Mouse (Mus musculus): Measurements from ENCODE around the gene Gm4869.
A peak's percentile ranks its signal among the peaks of the same experiment; 100 is the strongest.

The Gm4869 gene

DNA sequence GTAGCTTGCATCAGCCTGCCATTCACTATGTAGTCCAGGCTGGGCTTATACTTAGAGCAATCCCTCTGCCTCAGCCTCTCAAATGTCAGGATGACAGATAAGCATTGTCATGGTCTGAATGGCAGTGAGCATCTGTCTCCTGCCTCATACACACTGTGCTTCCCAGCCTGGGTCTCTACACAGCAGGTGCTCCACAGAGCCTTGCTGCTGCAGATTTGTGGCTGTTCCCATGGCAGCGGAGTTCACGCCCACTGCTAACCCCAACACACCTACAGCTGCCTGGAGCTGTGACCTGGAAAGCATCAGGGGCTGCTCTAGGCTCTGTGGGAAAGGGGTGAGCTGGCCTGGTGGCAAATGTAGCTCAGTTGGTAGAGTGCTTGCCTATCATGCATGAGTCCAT is 19.5 kb downstream of the Gm4869 start:
- DNase-seq (ENCODE audit: extremely low read depth, low read depth): no peak

DNA sequence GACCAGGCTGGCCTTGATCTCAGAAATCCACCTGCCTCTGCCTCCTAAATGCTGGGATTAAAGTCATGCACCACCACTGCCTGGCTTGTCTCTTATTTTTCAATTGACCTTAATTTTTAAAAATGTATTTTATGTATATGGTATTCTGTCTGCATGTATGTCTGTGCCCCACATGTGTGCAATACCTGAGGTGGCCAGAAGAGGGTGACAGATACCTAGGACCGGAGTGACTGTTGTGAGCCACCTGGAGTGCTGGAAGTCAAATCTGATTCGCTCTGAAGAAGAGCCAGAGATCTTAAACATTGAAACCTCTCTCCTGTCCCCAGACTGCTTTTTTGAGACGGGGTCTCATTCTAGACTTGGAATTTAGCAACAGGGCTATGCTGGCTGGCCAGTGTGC is 26.9 kb downstream of the Gm4869 start:
- peak; percentile 26 for DNase-seq (ENCODE audit: extremely low read depth, low read depth)

DNA sequence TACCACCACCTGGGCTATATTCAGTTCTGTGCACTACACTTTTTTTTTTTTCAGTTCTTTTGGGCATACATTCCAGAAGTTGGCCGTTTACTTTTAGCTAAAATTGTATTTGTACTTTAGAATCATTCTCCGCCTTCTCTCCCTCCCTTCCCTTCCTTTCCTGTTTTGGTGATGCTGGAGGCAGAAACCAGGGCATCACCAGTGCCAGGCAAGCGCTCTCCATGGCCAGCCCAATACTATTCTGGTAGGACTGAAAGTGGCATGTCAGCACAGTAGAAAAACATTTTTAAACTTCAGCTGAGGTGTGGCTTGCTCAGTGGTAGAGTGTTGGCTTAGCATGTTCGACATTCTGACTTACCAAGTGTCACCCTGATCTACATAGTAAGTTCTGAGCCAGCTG is 36.0 kb downstream of the Gm4869 start:
- DNase-seq (ENCODE audit: extremely low read depth, low read depth): no peak

DNA sequence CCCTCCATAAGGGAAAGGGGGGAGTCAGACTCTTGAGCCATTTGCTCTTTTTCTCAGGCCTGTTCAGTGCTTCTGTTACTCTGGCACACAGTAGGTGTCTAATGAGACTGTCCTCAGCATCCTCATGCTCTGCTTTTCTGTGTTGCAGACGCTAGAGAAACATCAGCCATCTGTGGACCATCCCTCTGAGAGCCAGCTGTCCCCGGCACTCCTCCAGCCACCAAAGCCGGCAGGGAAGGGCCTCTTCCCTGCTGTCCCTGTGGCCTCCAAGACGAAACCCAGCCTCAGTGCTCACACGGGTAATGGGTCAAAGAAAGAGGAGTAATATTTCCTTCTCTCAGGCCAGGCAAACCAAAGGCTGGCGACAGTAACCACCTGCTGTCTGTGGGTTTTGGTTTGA is 45.7 kb downstream of the Gm4869 start:
- DNase-seq (ENCODE audit: extremely low read depth, low read depth): no peak

DNA sequence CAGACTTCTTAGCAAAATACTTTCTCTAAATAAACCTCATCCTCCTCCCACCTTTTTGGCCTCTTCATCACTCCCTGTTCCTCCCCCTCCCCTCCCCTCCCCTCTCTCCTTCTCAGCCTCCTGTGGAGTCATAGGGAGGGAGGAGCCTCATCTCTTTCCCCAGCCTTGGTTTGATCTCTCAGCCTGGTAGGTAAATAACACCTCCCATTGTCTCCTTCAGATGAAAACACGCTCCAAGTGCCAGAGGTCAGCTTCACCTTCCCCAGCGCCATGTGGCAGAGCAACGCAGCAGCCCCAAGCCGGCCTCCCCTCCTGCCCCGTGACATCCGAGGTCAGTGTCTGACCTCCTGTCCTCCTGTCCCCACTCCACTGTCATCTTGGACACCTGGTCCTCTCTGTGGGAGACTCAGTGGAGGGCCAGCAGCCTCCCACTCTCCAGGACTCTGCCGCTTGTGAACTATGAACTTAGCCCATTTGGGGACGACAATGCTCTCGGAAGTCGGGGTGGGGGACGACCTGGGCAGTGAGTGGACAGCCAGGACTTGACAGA is 47.3 kb downstream of the Gm4869 start:
- no peak for DNase-seq (ENCODE audit: extremely low read depth, low read depth)

DNA sequence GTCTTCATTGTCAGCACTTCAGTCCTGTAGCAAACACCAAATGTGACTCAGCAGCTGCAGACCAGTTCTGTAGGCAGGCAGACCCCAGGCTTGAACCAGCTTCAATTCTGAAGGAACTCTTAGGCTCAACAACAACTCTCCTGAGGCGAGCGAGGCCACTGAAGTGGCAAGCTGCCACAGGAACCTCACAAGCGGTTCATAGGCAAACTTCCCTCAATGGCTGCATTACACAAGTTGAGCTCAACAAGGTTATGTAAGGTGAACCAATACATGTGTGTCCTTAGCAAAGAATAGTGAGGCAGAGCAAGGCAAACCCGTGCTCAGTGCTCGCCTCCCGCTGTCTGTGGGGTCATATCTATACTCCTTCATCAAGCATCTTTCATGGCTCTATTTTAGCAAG is 52.7 kb downstream of the Gm4869 start:
- no peak for DNase-seq (ENCODE audit: extremely low read depth, low read depth)

DNA sequence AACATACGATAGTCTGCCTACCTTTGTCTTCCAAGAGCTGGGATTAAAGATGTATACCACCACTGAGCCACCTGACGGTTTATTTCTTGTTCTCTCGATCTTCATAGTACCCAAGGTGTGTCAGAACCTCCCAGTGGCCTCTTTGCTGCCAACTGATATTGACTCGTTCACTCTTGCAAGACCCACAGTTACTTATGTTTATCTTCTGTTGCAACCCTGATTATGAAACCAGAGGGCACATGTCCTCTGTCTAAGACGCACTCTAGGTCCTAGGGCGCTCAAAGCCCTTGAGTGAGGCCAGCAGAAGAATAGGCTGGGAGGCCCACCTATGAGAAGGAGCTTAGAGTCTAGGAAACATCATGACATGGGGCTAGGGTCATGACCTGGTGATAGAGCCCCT is 55.3 kb downstream of the Gm4869 start:
- no peak for DNase-seq (ENCODE audit: extremely low read depth, low read depth)

DNA sequence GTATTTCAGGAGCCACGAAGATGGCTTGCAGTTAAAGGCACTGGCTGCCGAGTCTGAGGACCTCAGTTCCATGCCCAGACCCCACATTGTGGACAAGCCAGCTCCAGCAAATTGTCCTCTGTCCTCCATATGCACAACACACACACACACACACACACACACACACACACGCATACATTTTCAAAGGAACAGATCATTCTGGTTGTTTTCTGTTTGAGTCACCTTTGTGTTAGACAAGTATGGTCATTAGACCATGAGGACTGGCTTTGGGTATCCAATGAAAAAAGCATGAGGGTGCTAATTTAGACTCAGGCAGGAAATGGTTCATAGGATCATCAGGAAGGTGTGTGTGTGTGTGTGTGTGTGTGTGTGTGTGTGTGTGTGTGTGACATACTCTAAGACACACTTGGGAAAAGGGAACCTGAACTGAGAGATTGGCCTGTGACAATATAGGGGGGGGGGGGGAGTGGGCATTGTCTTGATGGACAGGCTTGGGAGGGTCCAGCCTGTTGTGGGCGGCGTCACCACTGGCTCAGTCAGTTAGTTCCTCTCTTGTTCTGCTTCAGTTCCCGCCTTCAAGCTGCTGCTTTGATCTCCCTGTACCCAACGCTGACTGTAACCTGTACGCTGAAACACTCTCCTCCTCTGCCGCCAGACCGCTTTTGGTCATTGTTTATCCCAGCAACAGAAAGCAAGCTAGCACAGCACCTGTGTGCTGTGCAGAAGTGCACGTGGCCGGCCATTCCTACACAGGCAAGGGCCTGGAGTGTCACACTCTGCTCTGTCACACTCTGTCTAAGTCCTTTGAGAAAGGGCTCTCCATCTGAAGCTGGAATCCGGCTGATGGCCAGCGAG is 56.8 kb downstream of the Gm4869 start:
- peak; percentile 82 for DNase-seq (ENCODE audit: extremely low read depth, low read depth)

DNA sequence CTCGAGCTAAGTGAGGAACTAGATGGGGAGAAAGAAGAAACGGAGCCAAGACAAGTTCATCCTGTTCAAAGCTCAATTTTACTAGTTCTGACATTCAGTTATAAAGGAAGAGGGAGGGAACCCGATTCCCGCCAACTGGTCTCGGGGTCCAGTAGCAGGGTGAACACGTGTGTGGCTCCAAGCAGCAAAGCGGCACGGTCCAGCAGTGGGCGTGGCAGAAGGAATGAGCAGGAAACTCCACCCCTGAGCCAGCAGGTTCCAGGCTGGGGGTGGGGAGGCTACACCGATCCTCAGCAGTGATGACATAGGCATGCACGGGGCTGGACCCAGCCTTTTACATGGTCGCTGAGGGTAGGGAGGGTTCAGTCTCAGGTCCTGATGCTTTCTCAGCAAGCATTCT is 57.5 kb downstream of the Gm4869 start:
- peak; percentile 55 for DNase-seq (ENCODE audit: extremely low read depth, low read depth)

DNA sequence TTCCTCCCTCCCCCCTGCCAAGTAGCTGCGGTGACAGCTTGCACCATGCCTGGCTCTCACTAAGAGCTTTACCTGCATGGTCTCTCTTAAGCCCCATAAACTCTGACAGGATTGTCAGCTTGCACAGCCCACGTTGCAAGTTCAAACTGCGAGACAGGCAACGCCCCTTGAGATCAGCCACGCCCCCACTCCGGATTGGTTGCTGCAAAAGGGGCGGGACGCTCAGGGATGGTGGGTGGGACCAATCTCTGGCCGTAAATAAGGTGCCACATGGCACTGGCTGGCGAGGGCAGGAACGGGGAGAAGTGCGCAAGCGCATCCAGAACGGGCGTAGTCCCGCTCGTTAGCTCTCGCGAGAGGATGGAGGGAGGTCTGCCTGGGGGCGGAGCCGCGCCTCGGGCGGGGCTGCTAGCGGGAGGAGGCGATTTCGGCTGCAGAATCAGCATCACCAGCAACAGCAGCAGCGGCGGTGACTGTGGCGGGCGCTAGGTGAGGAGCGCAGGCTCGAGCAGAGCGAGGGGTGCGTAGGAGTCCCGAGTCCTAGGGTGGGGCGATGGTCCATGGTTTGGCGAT is 59.8 kb downstream of the Gm4869 start, which contains the start of gene Chst12:
Gene Chst12 (plus strand): TSS at position 343 of the 573 bp plus-strand sequence.
- peak; percentile 96 for DNase-seq (ENCODE audit: extremely low read depth, low read depth)

DNA sequence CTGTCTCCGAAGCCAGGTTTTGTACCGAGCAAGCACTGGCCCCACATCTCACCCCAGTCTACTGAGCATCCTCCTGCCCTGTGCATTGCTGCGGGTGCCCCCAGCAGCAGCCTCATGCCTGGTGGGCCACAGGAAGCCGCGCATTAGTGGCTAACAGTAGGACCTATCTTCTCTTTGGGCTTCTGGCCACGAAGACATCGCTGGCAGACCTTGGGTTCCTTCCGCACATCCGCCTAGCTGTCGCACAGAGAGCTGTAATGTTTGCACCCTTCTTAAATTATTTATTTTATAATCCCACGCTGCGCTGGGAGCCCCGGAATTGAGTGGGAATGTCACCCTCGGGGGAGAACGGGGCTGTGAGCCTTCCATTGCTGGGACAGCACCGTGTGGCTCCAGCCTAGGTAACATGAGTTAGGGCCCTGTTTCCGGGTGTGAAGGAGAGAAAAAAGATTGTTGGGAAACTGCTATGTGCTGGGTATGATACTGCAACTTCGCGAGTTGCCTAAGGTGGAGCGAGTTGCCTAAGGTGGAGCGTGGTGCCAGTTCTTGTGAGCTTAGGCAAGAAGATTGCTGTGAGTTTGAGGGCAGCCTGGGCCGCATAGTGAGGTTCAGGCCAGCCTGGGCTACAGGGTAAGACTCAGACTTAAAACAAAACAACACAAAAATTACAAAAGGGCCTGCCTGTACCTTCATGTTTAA is 60.8 kb downstream of the Gm4869 start:
- DNase-seq (ENCODE audit: extremely low read depth, low read depth): no peak

DNA sequence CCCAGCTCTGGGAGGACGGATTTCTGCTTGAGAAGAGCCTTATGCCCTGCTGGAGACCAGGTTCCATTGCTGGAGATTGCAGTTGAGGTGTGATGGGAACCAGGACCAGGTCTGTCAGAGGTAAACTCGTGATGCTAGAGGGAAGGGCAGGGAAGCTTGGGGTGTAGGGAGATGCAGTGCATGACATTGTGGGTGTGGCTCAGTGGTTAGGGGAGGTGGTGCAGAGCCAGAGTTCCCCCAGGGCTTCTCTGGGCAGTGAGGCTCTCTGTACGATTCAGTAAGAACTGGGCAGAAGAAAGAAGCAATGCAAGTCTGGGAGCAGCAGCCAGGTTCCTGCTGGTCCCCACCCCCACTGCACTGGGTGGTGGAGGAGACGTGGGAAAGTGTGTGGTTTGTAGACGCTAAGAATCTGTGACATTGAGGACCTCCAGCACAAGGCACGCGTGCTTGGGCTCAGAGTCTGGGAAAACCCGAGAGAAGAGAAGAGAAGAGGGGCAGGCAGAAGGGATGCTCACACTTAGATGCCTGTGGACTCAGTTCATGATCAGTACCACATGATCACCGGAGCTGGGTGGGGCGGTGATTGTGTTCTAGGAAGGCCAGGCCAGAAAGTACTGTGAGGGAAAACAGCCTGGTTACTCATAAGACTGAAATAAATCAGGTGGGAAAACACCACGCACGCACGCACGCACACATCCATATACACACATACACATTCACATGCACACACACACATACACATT is 62.2 kb downstream of the Gm4869 start:
- no peak for DNase-seq (ENCODE audit: extremely low read depth, low read depth)

DNA sequence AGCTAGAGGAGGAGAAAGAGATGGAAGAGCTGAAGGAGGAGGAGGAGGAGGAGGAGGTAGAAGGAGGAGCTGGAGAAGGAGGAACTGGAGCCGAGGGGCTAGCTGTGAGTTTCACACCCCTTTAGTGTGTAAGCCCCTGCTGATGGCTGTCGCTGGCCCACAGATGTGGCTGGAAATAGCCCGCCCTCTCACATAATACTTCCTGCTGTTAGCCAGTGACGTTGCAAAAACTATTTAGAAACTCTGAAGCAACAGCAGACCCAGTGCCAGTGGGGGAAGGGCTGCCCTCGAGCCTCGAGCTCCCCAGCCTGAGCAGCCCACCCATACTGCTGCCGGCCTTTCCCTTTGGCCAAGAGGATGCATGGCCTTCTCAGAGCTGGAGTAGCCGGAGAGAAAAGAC is 63.2 kb downstream of the Gm4869 start:
- no peak for DNase-seq (ENCODE audit: extremely low read depth, low read depth)

DNA sequence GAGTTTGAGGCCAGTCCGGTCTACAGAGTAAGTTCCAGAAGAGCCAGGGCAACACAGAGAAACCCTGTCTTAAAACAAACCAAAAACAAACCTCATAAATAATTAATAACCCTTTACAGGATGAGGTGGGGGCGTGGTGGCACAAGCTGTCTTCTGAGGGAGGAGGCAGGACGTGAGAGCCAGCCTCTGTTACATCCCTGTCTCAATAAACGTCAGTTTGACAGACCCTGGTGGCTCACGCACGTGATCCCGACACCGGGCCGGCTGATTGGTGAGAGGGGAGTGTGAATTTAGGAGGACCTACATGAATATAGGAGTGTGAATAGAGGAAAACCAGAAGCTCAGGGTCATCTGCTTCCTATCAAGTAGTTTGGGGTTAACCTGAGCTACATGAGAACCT is 63.8 kb downstream of the Gm4869 start:
- DNase-seq (ENCODE audit: extremely low read depth, low read depth): no peak

DNA sequence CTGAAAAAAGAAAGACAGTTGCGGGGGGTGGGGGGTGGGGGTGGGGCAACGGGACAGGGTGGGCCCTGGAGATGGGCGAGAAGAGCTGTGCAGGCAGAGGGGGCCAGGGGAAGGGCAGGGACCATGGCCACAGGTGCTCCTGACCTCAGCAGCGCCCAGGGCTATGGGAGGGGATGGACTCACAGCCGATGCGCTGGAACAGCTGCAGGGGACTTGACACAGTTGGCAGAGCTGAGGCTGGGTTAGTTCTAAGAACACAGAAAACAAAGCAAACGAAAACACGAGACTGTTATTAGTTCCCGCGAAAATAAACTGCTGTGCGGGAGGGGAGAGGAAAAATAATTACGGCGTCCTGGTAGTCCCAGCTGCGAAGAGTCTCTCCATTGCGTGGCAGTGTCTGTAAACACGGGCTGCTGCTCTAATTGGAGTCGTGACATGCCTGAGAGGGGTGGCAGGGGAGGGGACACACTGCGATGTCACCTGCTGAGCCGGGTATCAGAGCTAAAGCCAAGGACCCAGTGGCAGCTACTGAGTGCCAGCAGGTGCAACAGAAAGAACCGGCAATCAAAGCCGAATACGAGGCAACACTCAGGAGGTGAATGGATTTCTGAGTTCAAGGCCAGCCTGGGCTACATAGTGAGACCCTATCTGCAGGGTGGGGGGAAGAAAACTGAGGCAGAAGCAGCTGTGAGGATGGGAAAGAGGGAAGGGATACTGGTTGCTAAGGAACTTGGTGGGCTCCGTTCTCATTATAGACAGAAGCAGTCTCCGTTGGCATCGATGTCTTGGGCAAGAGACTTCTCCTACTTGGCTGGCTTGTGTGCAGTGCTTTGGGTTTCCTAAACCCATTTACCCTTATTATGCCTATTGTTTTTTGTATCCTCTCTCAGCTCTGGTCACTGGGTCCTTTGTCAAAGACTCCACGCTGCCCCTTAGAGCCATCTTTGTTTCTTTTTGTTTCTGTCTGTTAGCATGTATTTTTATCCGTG is 64.9 kb downstream of the Gm4869 start:
- no peak for DNase-seq (ENCODE audit: extremely low read depth, low read depth)

DNA sequence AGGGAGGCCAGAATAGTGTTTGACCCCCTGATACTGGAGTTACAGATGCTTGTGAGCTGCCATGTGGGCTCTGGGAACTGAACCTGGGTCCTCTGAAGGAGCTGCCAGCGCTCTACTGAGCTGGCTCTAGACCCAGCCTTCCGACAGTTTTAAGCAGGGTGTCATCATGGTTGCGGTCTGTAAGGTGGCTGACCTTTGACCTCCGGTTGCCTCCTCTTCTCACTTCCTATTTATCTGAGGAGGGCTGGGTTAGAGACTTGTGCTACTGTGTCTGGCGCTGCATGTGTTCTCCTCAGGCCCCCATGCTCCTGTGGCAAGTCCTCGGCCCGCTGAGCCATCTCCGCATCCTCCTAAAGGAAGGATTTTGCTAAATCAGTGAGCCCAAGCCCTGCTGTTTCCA is 68.5 kb downstream of the Gm4869 start:
- DNase-seq (ENCODE audit: extremely low read depth, low read depth): no peak

DNA sequence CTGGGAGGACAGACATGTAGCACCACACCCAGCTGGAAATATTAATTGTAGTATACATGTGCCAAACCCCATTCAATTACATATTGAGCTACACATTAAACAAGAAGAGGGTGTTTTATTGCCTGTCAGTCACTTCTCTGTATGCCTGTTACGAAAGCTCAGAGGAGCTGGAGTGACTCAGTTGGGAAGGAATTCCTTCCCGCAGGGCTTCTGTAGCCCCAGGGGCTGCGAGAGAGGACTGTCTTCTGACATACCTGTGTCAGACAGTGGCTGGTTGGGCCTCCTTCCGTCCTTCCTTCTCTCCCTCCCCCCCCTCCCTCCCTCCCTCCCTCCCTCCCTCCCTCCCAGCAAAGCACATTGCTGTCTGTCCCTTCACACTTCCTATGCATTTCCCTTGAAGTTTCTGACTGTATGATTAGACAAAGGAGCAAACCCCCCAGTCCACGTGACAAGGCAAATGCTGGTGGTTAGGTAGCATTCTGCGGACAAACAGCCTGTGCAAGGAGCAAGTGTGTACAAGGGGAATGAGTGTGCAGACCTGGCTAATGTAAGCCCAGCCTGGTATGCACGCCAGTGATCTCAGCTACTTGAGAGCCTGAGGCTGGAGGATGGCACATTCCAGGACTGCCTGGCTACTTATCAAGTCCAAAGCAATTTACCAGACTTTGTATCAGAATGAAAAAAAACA is 69.5 kb downstream of the Gm4869 start:
- DNase-seq (ENCODE audit: extremely low read depth, low read depth): no peak

DNA sequence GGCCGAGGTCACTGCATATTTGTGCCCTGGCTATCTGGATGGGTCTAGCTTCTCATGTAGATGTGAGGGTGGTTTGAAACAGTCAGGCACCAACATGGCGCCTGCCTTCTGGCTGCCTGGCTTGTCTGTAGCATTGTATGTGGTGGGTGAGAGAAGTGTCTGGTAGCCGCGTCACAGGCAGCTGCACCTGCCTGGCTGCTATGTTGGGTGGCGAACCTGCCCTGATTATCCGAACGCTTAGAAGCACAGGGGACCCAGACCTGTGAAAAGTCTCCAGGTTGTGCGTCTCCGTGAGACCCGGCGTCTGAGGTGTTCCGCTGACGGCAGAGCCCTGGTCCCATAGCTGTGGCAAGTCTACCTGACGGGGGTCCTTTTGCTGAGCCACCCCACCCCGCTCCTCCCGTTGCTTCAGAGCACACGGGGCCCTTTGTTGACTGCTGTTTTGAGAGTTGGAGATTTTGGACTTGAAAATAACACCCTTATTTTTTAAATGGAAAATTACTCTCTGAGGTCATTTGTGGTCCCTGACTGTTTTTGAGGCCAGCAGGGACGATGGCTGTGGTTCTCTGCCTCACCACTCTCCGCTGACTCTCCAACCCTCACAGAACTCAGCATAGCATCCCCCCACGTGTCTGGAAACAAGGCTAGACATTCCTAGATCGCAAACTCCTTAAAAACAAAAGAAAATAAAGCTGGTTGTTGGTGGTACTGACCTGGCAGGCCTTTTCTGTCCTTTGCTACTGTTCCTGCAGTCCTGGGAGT is 71.9 kb downstream of the Gm4869 start:
- no peak for DNase-seq (ENCODE audit: extremely low read depth, low read depth)

DNA sequence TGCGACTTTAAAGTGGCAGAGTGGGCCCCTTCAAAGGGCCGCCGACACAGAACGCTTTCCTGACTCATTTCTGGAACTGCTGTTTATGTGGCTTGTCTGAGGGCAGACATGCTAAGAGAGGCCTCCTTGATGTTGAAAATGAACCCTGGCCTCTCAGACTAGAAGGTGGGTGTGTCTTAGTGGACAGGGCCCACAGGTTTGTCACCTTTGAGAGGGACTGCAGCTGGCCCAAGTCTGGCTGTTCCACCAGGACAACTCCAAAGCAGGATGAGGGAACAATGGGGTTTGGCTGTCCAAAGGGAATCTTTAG is 72.4 kb downstream of the Gm4869 start:
- no peak for DNase-seq (ENCODE audit: extremely low read depth, low read depth)

Measured in MEL-GATA-1-ER (cell line).